Mouse (Mus musculus) hindbrain, embryonic 14.5 days (tissue): ENCODE measurements at regions not wholly inside any gene's neighbourhood (a gene's known extent, or its start where the extent isn't known, plus 50 kb on each side); places are given as distances from the start of the nearest gene placed in this dataset.

Source experiments
- ATAC-seq: fragments of 200-750 bp; cut with Nextera tagmentation; 2 replicates; pipeline ENCODE4 v1.8.0; 2017; ENCODE audit warnings: moderate number of reproducible peaks, mild to moderate bottlenecking, moderate TSS enrichment, moderate library complexity; ENCODE audit not compliant: low FRiP score
- DNase-seq: peaks from one replicate; pipeline ENCODE4 v3.0.0-alpha.2; 2015; ENCODE audit warnings: low spot score
- H3K27ac ChIP-seq: fragments of 300-500 bp; sonication (generic); 2 replicates; pipeline ENCODE4 v1.5.1; 2014; ENCODE audit warnings: mild to moderate bottlenecking, moderate library complexity
- H3K27me3 ChIP-seq: fragments of 300-500 bp; sonication (generic); 2 replicates; pipeline ENCODE4 v1.6.1; 2014; ENCODE audit warnings: mild to moderate bottlenecking, low read length, mixed read lengths; ENCODE audit not compliant: control insufficient read depth, insufficient read depth
- H3K36me3 ChIP-seq: fragments of 300-500 bp; sonication (generic); replicated peaks from 2 replicates; pipeline ENCODE4 v1.6.1; 2014; ENCODE audit not compliant: control insufficient read depth, insufficient read depth
- H3K4me1 ChIP-seq: fragments of 300-500 bp; sonication (generic); replicated peaks from 2 replicates; pipeline ENCODE4 v1.6.1; 2014; ENCODE audit warnings: antibody characterized with exemption, low read length, mixed read lengths; ENCODE audit not compliant: control insufficient read depth, insufficient read depth
- H3K4me2 ChIP-seq: fragments of 300-500 bp; sonication (generic); replicated peaks from 2 replicates; pipeline ENCODE4 v1.6.1; 2014; ENCODE audit warnings: mild to moderate bottlenecking, moderate library complexity
- H3K4me3 ChIP-seq: fragments of 300-500 bp; sonication (generic); replicated peaks from 2 replicates; pipeline ENCODE4 v1.5.1; 2014; ENCODE audit warnings: mild to moderate bottlenecking, low read length
- H3K9ac ChIP-seq: fragments of 300-500 bp; sonication (generic); 2 replicates; pipeline ENCODE4 v1.6.1; 2014
- H3K9me3 ChIP-seq: fragments of 300-500 bp; sonication (generic); 2 replicates; pipeline ENCODE4 v1.6.1; 2016; ENCODE audit warnings: low read length; ENCODE audit not compliant: control insufficient read depth
- WGBS: fragments of 180-500 bp; shearing (Covaris S2); extraction: QIAGEN DNeasy Blood & Tissue Kit; methylation state at CpG from one replicate; pipeline ENCODE4 v1.1.7; 2014; 5-methylcytosine and 5-hydroxymethylcytosine counted together

DNA sequence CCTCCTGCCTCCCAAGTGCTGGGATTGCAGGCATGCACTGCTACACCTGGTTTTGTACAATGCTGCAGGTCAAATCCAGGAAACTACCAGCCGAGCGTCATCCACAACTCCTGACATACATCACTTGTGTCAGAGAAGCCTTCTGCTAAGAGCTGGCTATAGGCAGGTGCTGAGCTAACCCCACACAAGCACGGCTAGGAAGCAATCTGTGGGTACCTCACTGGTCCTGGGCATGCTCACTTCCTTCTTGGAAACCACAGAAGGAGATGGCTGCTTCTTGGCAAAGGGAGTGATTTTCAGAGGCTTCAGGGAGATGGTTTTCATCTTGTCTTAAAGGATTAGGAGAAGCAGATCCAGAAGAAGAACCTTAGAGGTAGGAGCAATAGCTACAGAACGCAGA lies 111.3 kb downstream of the Zfp706 start:
- Histone ChIP-seq H3K27me3 (no peaks in the 10 kb centered on the region), H3K27ac (no peak overlapping the region), H3K36me3 (no peaks in the 10 kb centered on the region), H3K4me2 (no peak overlapping the region), H3K9ac (no peak overlapping the region), H3K4me3 (no peak overlapping the region), H3K4me1 (peaks cover 22% of the 10 kb centered on the region), H3K9me3 (no peaks in the 10 kb centered on the region)
- ATAC-seq (no peak), DNase-seq (no peak)
- 89% methylated on average over 4 of the region's 4 CpGs for WGBS

DNA sequence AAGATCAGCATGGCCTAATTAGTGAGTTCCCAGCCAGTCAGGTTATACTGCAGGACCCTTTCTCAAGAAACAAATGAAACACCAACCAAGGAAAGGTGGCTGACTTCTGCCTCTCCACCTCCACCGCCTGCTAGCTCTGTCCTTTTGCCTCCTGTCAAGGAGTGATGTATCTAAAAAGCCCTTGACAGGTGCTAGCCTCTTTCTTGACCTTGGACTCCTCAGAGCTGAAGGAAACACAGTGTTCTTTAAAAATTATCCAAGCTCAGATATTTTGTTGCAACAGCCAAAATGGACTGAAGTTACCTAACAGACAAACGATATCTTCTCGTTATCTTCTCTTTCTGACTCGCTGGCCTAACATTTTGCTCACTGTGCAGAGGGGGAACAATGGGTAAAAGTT lies 112.5 kb downstream of the Zfp706 start:
- peaks cover 17% of the 10 kb centered on the region for H3K4me1 ChIP-seq
- no peak overlapping the region for H3K9ac ChIP-seq
- H3K4me2 ChIP-seq: no peak overlapping the region
- no peaks in the 10 kb centered on the region for H3K27me3 ChIP-seq
- H3K27ac ChIP-seq: no peak overlapping the region
- ATAC-seq (no peak), DNase-seq (no peak)
- H3K9me3 ChIP-seq: no peaks in the 10 kb centered on the region
- no peak overlapping the region for H3K4me3 ChIP-seq
- 91% methylated on average over 4 of the region's 4 CpGs for WGBS
- no peaks in the 10 kb centered on the region for H3K36me3 ChIP-seq

DNA sequence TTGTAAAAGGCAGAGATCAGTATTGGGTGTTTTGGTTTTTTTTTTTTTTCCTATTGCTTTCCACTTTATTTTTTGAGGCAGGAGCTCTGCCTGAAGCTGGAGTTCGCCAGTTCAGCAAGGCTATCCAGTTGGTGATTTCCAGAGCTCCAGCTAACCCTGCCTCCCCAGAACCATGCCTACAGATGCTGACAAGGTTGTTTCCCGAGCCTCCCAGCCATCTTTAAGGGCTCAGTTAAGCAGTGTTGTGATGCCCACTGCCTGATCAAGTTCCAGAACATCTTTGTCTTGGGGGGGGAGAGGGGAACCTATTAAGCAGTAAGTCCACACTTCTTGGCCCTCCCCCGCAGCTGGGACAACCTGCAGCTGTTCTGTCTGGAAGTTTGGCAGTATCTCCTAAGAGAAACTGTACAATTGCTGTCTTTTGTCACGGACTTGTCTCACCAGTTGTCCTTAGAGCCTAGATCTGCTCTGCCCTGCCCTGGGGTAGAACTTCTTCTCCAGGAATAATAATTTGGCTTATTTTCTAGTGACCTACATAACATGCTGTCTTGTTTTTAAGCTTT lies 114.1 kb downstream of the Zfp706 start:
- no peaks in the 10 kb centered on the region for H3K9me3 ChIP-seq
- H3K27ac ChIP-seq: no peak overlapping the region
- DNase-seq: no peak
- H3K36me3 ChIP-seq: no peaks in the 10 kb centered on the region
- ATAC-seq: no peak
- WGBS: 49% methylated on average over 4 of the region's 4 CpGs
- H3K9ac ChIP-seq: no peak overlapping the region
- no peak overlapping the region for H3K4me3 ChIP-seq
- no peak overlapping the region for H3K4me2 ChIP-seq
- peaks cover 17% of the 10 kb centered on the region for H3K4me1 ChIP-seq
- H3K27me3 ChIP-seq: no peaks in the 10 kb centered on the region

DNA sequence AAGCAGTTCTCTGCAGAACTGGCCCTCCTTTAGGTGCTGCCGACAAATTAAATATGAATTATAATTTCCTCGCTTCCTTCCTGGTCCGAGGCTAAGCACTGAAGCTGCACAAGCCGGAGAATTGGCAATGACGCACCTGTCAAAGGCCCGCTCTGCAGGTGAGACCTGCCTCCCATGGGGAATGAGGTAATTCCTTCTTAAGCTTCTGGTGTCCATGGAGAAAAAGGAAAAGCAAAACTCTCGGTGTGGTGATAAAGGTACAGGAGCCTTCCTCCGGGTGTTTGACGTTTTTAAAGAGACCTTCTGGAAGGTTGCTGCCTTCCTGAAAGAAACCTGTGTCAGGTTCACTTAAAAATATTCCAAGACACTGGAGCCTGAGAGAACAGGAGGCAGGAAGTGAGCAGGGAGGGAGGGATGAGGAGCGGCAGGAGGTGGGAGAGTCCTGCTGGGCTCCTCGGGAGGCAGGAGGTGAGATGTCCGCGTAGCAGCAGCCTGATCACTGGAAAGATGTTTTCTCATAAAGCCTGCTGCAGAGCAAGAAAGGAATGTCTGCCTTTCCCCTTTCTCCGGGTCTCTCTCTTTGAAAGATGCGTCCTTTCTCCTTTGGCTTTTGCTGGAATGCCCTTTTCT lies 114.9 kb downstream of the Zfp706 start:
- peaks cover 17% of the 10 kb centered on the region for H3K4me1 ChIP-seq
- no peak for ATAC-seq
- H3K27ac ChIP-seq: peak overlapping the region; percentile 52
- 8% methylated on average over 15 of the region's 15 CpGs for WGBS
- peak overlapping the region; percentile 36 for H3K4me2 ChIP-seq
- no peaks in the 10 kb centered on the region for H3K9me3 ChIP-seq
- no peaks in the 10 kb centered on the region for H3K36me3 ChIP-seq
- no peak overlapping the region; the same call in 1 of the 2 replicates for H3K4me3 ChIP-seq
- H3K9ac ChIP-seq: peak overlapping the region; percentile 47
- DNase-seq: no peak
- no peaks in the 10 kb centered on the region for H3K27me3 ChIP-seq

DNA sequence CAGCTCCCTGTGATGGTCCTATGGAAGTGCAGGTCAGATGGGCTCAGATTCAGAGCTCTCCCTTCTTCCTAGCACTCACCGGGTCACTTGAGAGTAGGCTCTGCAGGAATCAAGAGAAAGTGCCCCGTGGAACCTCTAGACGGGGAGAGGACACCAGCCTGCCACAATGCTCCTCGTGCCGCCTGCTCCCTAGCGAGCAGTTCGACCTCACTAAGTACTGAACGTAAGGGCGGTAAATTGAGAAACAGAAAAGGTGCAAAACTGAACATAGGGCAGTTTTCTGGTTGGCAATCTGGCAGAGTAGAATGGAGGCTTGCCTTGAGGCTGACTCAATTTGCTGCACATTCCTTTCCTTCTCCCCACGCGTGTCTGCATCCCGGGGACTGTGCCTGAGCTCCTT lies 115.7 kb downstream of the Zfp706 start:
- peaks cover 17% of the 10 kb centered on the region for H3K4me1 ChIP-seq
- H3K27me3 ChIP-seq: no peaks in the 10 kb centered on the region
- DNase-seq: no peak
- no peak overlapping the region for H3K4me2 ChIP-seq
- no peaks in the 10 kb centered on the region for H3K9me3 ChIP-seq
- WGBS: 20% methylated on average over 12 of the region's 12 CpGs
- no peak overlapping the region for H3K4me3 ChIP-seq
- H3K27ac ChIP-seq: peak overlapping the region; percentile 44
- no peak for ATAC-seq
- no peaks in the 10 kb centered on the region for H3K36me3 ChIP-seq
- peak overlapping the region; percentile 24; the same call in 1 of the 2 replicates for H3K9ac ChIP-seq

DNA sequence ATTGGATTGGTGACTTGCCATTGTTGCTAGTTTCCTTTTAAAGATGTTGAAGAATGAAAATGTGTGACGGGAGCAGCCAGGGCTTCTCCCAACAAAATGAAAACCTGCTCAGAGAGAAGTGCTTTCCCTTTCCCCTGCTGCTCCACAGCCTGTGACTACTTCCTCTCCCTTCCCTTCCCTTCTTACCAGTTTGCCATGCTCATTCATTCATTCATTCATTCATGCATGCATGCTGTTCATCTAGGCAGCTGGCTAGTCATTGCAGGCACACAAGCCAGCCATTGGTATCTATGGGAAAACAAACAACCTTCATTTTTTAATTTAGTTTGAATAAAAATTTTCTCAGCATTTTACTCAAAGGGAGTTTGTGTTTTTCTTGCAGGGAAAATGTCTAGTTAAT lies 116.3 kb downstream of the Zfp706 start:
- Histone ChIP-seq H3K4me2 (no peak overlapping the region), H3K36me3 (no peaks in the 10 kb centered on the region), H3K27ac (0 out of 2 replicates have a peak overlapping the region, but pooled peaks have one; percentile 39)

DNA sequence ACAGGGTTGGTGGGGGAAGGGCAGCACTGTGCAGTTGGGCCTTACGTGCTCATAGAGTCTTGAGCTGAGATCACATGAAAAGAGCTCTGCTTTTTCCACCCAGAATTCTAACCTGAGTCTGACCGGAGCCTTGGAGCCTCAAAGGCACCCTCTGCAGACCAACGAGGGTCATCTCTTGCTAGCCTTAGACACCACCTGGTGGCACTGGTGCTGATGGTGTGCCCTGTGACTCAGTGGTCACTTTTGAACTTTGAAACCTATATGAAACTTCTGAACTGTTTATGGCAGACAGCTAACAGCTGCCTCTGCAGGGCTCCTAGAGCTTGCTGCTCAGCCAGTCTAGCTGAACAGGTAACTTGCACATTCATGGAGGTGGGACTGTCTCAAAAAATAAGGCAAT lies 118.5 kb downstream of the Zfp706 start:
- DNase-seq: no peak
- no peak overlapping the region for H3K4me2 ChIP-seq
- no peak overlapping the region for H3K4me3 ChIP-seq
- no peak overlapping the region for H3K9ac ChIP-seq
- no peak for ATAC-seq
- H3K36me3 ChIP-seq: no peaks in the 10 kb centered on the region
- peaks cover 17% of the 10 kb centered on the region for H3K4me1 ChIP-seq
- 78% methylated on average over 3 of the region's 3 CpGs for WGBS
- no peaks in the 10 kb centered on the region for H3K27me3 ChIP-seq
- H3K27ac ChIP-seq: no peak overlapping the region
- no peaks in the 10 kb centered on the region for H3K9me3 ChIP-seq

More for the DNA sequence above, 116.3 kb downstream of the Zfp706 start:
- ATAC-seq (no peak), DNase-seq (no peak)
- H3K4me1 ChIP-seq: peaks cover 17% of the 10 kb centered on the region
- H3K27me3 ChIP-seq: no peaks in the 10 kb centered on the region
- no peaks in the 10 kb centered on the region for H3K9me3 ChIP-seq
- H3K9ac ChIP-seq: no peak overlapping the region
- H3K4me3 ChIP-seq: no peak overlapping the region
- 50% methylated on average over 1 of the region's 1 CpGs for WGBS

DNA sequence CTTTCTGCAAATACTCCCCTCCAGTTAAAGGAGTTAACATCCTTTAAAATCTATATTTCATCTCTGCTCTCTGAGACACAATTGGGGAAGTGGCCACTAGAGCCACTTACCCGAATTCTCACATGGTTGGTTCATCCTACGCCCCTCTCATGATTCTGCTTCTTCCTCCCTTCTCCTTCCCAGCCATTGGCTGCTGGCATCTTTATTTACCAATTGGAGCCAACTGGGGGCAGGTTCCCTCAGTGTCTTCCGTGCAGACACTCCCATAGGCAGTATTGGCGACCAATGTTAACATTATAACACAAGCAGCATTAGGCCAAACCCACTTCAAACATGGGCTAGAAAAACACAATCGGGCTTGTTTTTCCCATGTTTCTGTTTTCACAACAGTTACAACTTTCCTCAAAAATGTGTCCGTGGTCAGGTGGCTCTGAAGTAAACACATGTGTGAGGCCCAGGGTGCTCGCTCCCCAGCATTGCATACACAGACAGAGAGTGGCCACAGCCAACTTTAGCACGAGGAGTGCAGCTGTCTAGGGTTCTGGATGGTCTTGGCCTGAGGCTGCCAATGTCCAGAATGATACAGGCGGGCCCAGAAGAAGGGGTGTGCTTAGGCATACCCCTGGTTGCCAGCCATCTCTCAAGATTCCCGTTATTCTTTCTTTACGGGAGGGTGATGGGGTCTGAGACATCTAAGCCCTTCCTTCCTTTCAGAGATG lies 119.1 kb downstream of the Zfp706 start:
- H3K9me3 ChIP-seq: no peaks in the 10 kb centered on the region
- no peaks in the 10 kb centered on the region for H3K27me3 ChIP-seq
- no peaks in the 10 kb centered on the region for H3K36me3 ChIP-seq
- WGBS: 85% methylated on average over 11 of the region's 11 CpGs
- H3K4me3 ChIP-seq: no peak overlapping the region
- ATAC-seq (no peak), DNase-seq (no peak)
- H3K4me1 ChIP-seq: peaks cover 17% of the 10 kb centered on the region
- H3K4me2 ChIP-seq: no peak overlapping the region
- no peak overlapping the region for H3K27ac ChIP-seq
- H3K9ac ChIP-seq: no peak overlapping the region

DNA sequence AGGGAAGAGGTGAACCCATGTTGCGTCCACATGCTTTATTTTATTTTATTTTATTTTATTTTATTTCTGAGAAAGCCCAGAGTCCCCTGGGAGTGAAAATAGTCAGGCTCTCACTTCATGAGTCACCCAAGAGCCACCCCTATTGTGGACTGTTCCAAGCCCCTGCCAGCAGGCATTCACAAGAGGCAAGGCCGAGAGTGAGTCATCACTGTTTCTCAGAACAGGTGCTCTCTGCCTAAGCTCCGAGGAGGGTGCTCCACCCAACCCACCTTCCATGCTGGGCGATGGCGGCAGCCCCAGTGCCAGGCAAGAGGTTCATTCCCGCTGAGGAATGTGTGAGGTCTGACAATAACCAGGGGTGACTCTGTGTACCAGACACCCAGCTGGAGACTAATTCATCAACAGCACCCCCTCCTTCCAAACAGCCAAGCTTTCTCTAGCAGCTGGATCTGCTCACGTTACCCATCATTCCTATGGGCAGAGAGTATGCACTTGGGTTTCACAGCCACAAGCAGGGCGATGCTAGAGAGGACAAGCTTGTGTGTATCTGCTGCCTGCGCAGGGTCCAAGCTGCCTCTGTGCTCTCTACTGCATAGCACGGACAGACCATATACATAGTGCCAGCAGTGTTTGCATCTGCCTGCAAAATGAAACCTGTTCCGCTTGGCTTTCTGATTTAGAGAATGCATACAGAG lies 122.8 kb downstream of the Zfp706 start:
- Histone ChIP-seq H3K4me1 (no peaks in the 10 kb centered on the region), H3K4me3 (no peak overlapping the region), H3K36me3 (no peaks in the 10 kb centered on the region), H3K9me3 (no peaks in the 10 kb centered on the region), H3K9ac (no peak overlapping the region), H3K4me2 (no peak overlapping the region), H3K27me3 (no peaks in the 10 kb centered on the region), H3K27ac (no peak overlapping the region)
- ATAC-seq (no peak), DNase-seq (no peak)
- 79% methylated on average over 11 of the region's 11 CpGs for WGBS
